Mouse (Mus musculus): ENCODE data around the gene Adap1. TPM values are rescaled to one million over a fixed set of nuclear protein-coding genes. Genes with fewer than 3 reads are reported as not detected.

Adap1 gene
- total RNA-seq (2023; ENCODE audit: inconsistent age) = 24.3 to 28.1 TPM (median 26.1 TPM) in 4 replicates

DNA sequence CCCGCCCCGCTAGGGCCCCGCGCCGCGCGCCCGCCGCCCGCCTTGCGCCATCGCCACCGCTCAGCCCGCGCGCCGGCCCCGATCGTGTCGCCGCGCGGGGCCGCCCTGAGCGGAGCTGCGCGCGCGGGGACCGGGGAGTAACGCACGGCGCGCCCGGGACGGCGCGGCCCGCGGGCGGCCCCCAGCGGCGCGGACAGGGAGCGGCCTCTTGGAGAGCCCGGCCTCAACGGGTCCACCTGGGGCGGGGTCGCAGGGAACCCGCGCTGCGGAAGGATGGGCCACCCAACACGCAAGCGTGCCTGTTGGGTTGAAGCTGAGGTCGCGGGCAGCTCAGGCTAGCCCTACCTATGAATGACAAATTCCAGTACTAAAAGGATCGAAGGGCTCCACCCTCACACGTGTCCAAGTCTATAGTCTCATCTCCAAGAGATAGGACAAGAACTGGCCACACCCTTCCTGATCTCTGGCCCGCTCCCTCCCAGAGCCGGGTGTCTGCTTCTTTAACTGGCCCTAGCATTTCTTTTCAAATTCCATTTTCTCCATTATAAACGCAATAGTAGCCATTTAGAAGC is at the start of gene Adap1:
Gene Adap1, minus strand, starts transcription at position 228 of the 572 bp plus-strand sequence.

GRCm38 (mm10) chr5:139352317-139352716 is 26.9 kb upstream of the Adap1 start, which contains the start of gene Cyp2w1:
TSS of gene Cyp2w1 (plus strand) at chr5:139352617.

GRCm38 (mm10) chr5:139351134-139351533 is 25.7 kb upstream of the Adap1 start, which contains the start of gene Cox19:
TSS of gene Cox19 (minus strand) at chr5:139351418.

DNA sequence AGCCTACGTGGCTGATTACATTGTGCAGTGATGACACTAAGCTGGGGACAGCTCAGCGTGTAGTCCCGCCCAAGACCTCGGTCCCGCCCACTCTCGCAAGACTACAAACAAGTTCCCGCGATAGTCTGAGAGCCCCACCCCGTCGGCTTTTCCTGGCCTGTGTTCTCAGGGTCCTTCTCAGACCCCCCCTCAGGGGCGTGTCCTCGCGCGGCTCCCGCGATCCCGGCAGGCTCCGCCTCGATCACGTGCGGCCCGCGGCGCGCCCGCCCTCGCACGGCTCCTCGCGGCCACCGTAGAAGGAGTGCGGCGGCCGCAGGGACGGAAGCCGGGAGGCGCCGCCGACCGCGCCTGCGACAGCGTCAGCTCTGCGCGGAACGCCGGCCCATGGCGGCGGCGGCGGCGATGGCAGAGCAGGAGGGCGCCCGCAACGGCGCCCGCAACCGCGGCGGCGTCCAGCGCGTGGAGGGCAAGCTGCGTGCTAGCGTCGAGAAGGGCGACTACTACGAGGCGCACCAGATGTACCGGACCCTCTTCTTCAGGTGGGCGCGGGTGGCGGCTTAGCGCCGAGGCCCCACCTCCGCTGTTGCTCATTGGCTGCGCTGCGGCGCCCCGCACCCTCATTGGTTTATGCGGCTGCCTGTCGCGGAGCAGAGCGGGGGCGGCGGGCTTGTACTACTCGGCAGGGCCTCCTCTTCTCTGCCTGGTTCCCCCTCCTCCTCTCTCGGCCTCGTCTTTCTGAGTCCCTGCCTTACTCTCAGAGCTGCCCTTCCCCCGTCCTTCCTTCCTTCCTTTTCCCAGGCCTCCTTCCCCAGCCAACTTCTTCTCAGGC is 73.1 kb downstream of the Adap1 start, which contains the start of gene Get4:
Gene Get4, plus strand, starts transcription at position 244 of the 829 bp plus-strand sequence.

Other genes with a start within 250 kb of the Adap1 start
- gene Prkar1b, start 175.6 kb downstream of the Adap1 start, total RNA-seq (2023; ENCODE audit: inconsistent age) = 0.22 to 0.87 TPM (median 0.48 TPM) in 3 of 4 replicates, not detected in the other
- gene Dnaaf5, start 175.4 kb downstream of the Adap1 start, total RNA-seq (2023; ENCODE audit: inconsistent age) = 12.4 to 16.3 TPM (median 12.8 TPM) in 4 replicates
- gene Sun1, start 125.0 kb downstream of the Adap1 start, total RNA-seq (2023; ENCODE audit: inconsistent age) = 54.6 to 59.6 TPM (median 57.4 TPM) in 4 replicates
- 32.3 to 44.8 TPM (median 40.2 TPM) in 4 replicates for gene Get4, start 73.3 kb downstream of the Adap1 start, total RNA-seq (2023; ENCODE audit: inconsistent age)
- 21.7 to 27.7 TPM (median 24.6 TPM) in 4 replicates for gene Cox19, start 25.8 kb upstream of the Adap1 start, total RNA-seq (2023; ENCODE audit: inconsistent age)
- not detected in 4 replicates for gene Cyp2w1, start 27.0 kb upstream of the Adap1 start, total RNA-seq (2023; ENCODE audit: inconsistent age)
- 11.2 to 13.6 TPM (median 13.3 TPM) in 4 replicates for gene Gpr146, start 52.1 kb upstream of the Adap1 start, total RNA-seq (2023; ENCODE audit: inconsistent age)
- 0.32 to 0.69 TPM (median 0.37 TPM) in 4 replicates for gene C130050O18Rik, start 79.7 kb upstream of the Adap1 start, total RNA-seq (2023; ENCODE audit: inconsistent age)
- gene Gper1, start 97.5 kb upstream of the Adap1 start, total RNA-seq (2023; ENCODE audit: inconsistent age) = not detected in 4 replicates
- gene 3110082I17Rik, start 134.9 kb upstream of the Adap1 start, total RNA-seq (2023; ENCODE audit: inconsistent age) = 6.7 to 8.5 TPM (median 7.9 TPM) in 4 replicates
- gene Zfand2a, start 158.9 kb upstream of the Adap1 start, total RNA-seq (2023; ENCODE audit: inconsistent age) = 36.4 to 47.5 TPM (median 36.9 TPM) in 4 replicates
- gene Uncx, start 217.9 kb upstream of the Adap1 start, total RNA-seq (2023; ENCODE audit: inconsistent age) = not detected in 4 replicates

Data from B cell, adult (primary cell).